Mouse (Mus musculus): ENCODE data around the gene Gm21818.
"Not testable (repeated sequence)": the region's sequence is repeated elsewhere in the genome, so short reads cannot be mapped to it uniquely, and the experiment has no call there.

DNA sequence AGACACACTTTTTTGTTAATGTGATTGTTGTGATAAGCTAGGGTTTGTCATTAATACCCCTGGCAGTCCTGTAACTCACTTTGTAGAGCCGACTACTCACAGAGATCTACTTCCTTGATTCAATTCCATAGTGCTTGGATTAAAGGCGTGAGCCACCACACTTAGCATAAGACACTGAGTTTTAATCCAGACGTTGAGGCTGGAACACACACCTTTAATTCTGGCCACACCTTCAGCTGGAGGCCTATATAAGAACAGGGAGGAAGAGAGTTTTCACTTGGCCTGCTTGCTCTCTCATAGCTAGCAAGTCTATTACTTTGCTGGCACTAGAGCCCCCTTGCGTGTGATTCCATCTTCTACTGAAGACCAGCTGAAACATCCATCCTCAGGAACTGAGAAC is at the start of gene Gm21818:
- TF ChIP-seq POLR2A, CTCF (IDR thresholded peaks at IDR 0.05; ENCODE audit: insufficient read depth, low read depth, low read length): not testable (repeated sequence)

Data from olfactory bulb, adult 2 months (tissue).